Mouse (Mus musculus): ENCODE data around the gene Syt11. TPM values are rescaled to one million over a fixed set of nuclear protein-coding genes. Genes with fewer than 3 reads are reported as not detected.
"Not testable (repeated sequence)": the region's sequence is repeated elsewhere in the genome, so short reads cannot be mapped to it uniquely, and the experiment has no call there.

Gene Syt11
- polyA plus RNA-seq, 1 experiment from 2014 or later, result 8.1 TPM

DNA sequence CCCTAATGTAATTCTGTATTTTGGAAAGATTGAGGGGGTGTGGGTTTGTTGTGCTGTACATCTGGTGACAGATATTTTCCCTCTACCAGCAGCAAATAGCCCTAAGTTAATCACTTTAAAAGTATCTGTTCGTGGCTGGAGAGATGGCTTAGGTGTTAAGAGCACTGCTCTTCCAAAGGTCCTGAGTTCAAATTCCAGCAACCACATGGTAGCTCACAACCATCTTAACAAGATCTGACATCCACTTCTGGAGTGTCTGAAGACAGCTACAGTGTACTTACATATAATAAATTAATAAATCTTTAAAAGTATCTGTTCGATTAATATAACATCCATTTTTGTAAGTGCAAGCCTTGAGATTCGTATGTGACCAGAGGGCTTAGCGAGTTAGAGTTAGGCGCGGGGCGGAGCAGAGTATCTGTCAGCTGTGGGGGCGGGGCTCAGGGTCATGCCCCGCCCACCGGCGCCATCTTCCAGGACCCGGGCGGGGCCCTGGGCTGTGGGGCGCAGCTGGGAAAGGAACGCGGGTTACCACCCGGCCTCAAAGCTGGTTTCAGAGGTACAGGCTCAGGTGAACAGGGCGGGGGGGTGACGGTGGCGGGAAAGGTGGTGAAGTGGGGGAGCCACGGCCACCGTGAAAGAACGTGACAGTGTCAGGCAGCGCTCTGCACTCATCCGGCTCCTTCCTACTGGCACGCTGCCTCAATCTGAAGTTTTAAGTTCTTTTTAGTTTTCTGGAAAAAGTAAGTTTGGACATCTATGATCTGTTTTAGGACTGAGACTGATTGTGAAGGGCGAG lies 58.4 kb downstream of the Syt11 start, which contains the start of gene Rit1:
Gene Rit1 (plus strand): TSS at position 440 of the 799 bp plus-strand sequence.
- no peaks in the 10 kb centered on the region for H3K27me3 ChIP-seq (ENCODE audit: control insufficient read depth, insufficient read depth, low read length)
- H3K4me2 ChIP-seq (ENCODE audit: low read depth, low read length), result peak within 1 kb of the TSS; percentile 90
- ATAC-seq (replicated peaks; ENCODE audit: extremely low read depth, insufficient read depth, low FRiP score), result peak; percentile 85
- 2% methylated on average over 27 of the region's 27 CpGs for WGBS
- peak within 1 kb of the TSS; percentile 85 for H3K27ac ChIP-seq (ENCODE audit: low read length)
- peak within 1 kb of the TSS; percentile 85 for H3K9ac ChIP-seq (ENCODE audit: low read length)
- no peaks in the 10 kb centered on the region for H3K9me3 ChIP-seq (replicated peaks; ENCODE audit: control insufficient read depth, low read length)
- peaks cover 19% of the 10 kb centered on the region for H3K4me1 ChIP-seq (ENCODE audit: control insufficient read depth, insufficient read depth, low read length)
- H3K4me3 ChIP-seq (ENCODE audit: low read length), result peak within 1 kb of the TSS; percentile 77
- peaks cover 31% of the 10 kb centered on the region for H3K36me3 ChIP-seq (ENCODE audit: control insufficient read depth, insufficient read depth)

DNA sequence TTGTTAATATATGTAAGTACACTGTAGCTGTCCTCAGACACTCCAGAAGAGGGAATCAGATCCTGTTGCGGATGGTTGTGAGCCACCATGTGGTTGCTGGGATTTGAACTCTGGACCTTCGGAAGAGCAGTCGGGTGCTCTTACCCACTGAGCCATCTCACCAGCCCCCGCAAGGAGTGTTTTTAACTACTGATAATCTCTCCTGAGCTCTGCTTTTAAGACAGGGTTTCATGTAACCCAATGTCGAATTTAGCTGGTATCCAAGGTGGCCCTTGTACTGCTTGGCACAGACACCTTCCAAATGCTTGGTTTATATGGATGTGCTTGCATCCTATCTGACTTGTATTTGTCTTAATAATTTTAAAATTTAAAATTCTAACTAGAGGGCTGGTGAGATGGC lies 59.2 kb downstream of the Syt11 start:
- H3K27me3 ChIP-seq (ENCODE audit: control insufficient read depth, insufficient read depth, low read length); H3K9me3 ChIP-seq (replicated peaks; ENCODE audit: control insufficient read depth, low read length); H3K4me3 ChIP-seq (ENCODE audit: low read length); H3K9ac ChIP-seq (ENCODE audit: low read length); H3K4me2 ChIP-seq (ENCODE audit: low read depth, low read length); ATAC-seq (replicated peaks; ENCODE audit: extremely low read depth, insufficient read depth, low FRiP score); H3K27ac ChIP-seq (ENCODE audit: low read length): not testable (repeated sequence)
- H3K36me3 ChIP-seq (ENCODE audit: control insufficient read depth, insufficient read depth), result peaks cover 36% of the 10 kb centered on the region
- 90% methylated on average over 5 of the region's 5 CpGs for WGBS
- H3K4me1 ChIP-seq (ENCODE audit: control insufficient read depth, insufficient read depth, low read length), result peaks cover 19% of the 10 kb centered on the region

DNA sequence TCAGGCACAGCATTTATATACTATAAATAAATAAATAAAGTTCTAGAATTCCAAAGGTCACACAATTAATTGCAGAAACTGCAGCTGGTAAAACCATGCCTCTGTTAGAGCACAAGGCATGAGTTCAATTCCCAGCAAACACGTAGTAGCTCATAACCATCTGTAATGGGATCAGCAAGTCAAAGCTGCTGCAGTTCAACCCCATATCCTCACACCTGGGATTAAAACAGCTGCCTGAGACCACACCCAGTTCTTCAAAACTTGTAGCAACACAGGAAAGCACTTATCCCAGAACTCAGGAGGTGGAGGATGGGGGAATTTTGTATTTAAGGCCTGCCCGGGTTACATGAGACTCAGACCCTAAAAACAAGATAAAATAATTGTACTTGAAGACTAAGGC lies 60.2 kb downstream of the Syt11 start:
- Histone ChIP-seq H3K27me3 (ENCODE audit: control insufficient read depth, insufficient read depth, low read length) (no peaks in the 10 kb centered on the region), H3K4me2 (ENCODE audit: low read depth, low read length) (no peak overlapping the region), H3K36me3 (ENCODE audit: control insufficient read depth, insufficient read depth) (peaks cover 39% of the 10 kb centered on the region), H3K9ac (ENCODE audit: low read length) (no peak overlapping the region), H3K4me3 (ENCODE audit: low read length) (no peak overlapping the region), H3K9me3 (replicated peaks; ENCODE audit: control insufficient read depth, low read length) (no peaks in the 10 kb centered on the region), H3K4me1 (ENCODE audit: control insufficient read depth, insufficient read depth, low read length) (peaks cover 18% of the 10 kb centered on the region), H3K27ac (ENCODE audit: low read length) (no peak overlapping the region)
- 72% methylated on average over 2 of the region's 2 CpGs for WGBS
- ATAC-seq (replicated peaks; ENCODE audit: extremely low read depth, insufficient read depth, low FRiP score), result no peak

GRCm38 (mm10) chr3:88713709-88714108 lies 61.3 kb downstream of the Syt11 start:
- no peak overlapping the region for H3K27ac ChIP-seq (ENCODE audit: low read length)
- H3K27me3 ChIP-seq (ENCODE audit: control insufficient read depth, insufficient read depth, low read length), result no peaks in the 10 kb centered on the region
- peaks cover 10% of the 10 kb centered on the region for H3K4me1 ChIP-seq (ENCODE audit: control insufficient read depth, insufficient read depth, low read length)
- H3K9me3 ChIP-seq (replicated peaks; ENCODE audit: control insufficient read depth, low read length), result no peaks in the 10 kb centered on the region
- WGBS, result 86% methylated on average over 4 of the region's 4 CpGs
- no peak overlapping the region for H3K9ac ChIP-seq (ENCODE audit: low read length)
- H3K36me3 ChIP-seq (ENCODE audit: control insufficient read depth, insufficient read depth), result peaks cover 48% of the 10 kb centered on the region
- ATAC-seq (replicated peaks; ENCODE audit: extremely low read depth, insufficient read depth, low FRiP score), result no peak
- no peak overlapping the region for H3K4me3 ChIP-seq (ENCODE audit: low read length)
- H3K4me2 ChIP-seq (ENCODE audit: low read depth, low read length), result no peak overlapping the region

- Histone ChIP-seq H3K9me3 (replicated peaks; ENCODE audit: control insufficient read depth, low read length) (no peaks in the 10 kb centered on the region), H3K4me3 (ENCODE audit: low read length) (no peak overlapping the region), H3K4me2 (ENCODE audit: low read depth, low read length) (no peak overlapping the region), H3K36me3 (ENCODE audit: control insufficient read depth, insufficient read depth) (peaks cover 68% of the 10 kb centered on the region), H3K27me3 (ENCODE audit: control insufficient read depth, insufficient read depth, low read length) (no peaks in the 10 kb centered on the region), H3K27ac (ENCODE audit: low read length) (peak overlapping the region; percentile 50), H3K4me1 (ENCODE audit: control insufficient read depth, insufficient read depth, low read length) (peaks cover 6% of the 10 kb centered on the region), H3K9ac (ENCODE audit: low read length) (no peak overlapping the region)
- WGBS, result 27% methylated on average over 3 of the region's 3 CpGs
- ATAC-seq (replicated peaks; ENCODE audit: extremely low read depth, insufficient read depth, low FRiP score), result peak; percentile 77
Observed at GRCm38 (mm10) chr3:88701222-88701621, 73.7 kb downstream of the Syt11 start.

- Histone ChIP-seq H3K27me3 (ENCODE audit: control insufficient read depth, insufficient read depth, low read length) (no peaks in the 10 kb centered on the region), H3K4me2 (ENCODE audit: low read depth, low read length) (no peak overlapping the region), H3K36me3 (ENCODE audit: control insufficient read depth, insufficient read depth) (peaks cover 71% of the 10 kb centered on the region), H3K4me3 (ENCODE audit: low read length) (no peak overlapping the region), H3K4me1 (ENCODE audit: control insufficient read depth, insufficient read depth, low read length) (peaks cover 6% of the 10 kb centered on the region), H3K27ac (ENCODE audit: low read length) (no peak overlapping the region), H3K9ac (ENCODE audit: low read length) (no peak overlapping the region), H3K9me3 (replicated peaks; ENCODE audit: control insufficient read depth, low read length) (no peaks in the 10 kb centered on the region)
- WGBS, result 82% methylated on average over 3 of the region's 3 CpGs
- no peak for ATAC-seq (replicated peaks; ENCODE audit: extremely low read depth, insufficient read depth, low FRiP score)
Observed at GRCm38 (mm10) chr3:88700247-88700646, 74.7 kb downstream of the Syt11 start.

DNA sequence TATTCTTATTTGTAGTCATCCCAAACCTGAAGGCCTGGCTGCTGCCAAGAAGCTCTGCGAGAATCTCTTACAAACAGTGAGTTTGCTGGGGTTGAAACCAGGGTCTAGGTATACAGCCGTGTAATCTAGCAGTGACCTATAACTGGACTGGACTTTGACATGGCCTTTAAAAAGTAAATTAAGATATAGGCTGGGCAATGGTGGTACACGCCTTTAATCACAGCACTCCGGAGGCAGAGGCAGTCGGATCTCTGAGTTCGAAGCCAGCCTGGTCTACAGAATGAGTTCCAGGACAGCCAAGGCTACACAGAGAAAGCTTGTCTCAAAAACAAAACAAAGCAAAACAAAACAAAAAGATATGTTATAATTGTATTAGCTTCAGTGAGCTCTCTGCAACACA lies 76.1 kb downstream of the Syt11 start:
- no peaks in the 10 kb centered on the region for H3K27me3 ChIP-seq (ENCODE audit: control insufficient read depth, insufficient read depth, low read length)
- H3K4me2 ChIP-seq (ENCODE audit: low read depth, low read length), result no peak overlapping the region
- no peak overlapping the region for H3K27ac ChIP-seq (ENCODE audit: low read length)
- H3K36me3 ChIP-seq (ENCODE audit: control insufficient read depth, insufficient read depth), result peaks cover 71% of the 10 kb centered on the region
- 94% methylated on average over 6 of the region's 6 CpGs for WGBS
- no peaks in the 10 kb centered on the region for H3K9me3 ChIP-seq (replicated peaks; ENCODE audit: control insufficient read depth, low read length)
- H3K4me1 ChIP-seq (ENCODE audit: control insufficient read depth, insufficient read depth, low read length), result peaks cover 6% of the 10 kb centered on the region
- no peak overlapping the region for H3K9ac ChIP-seq (ENCODE audit: low read length)
- H3K4me3 ChIP-seq (ENCODE audit: low read length), result no peak overlapping the region
- no peak for ATAC-seq (replicated peaks; ENCODE audit: extremely low read depth, insufficient read depth, low FRiP score)

- Histone ChIP-seq H3K9me3 (replicated peaks; ENCODE audit: control insufficient read depth, low read length) (no peaks in the 10 kb centered on the region), H3K4me2 (ENCODE audit: low read depth, low read length) (no peak overlapping the region), H3K4me3 (ENCODE audit: low read length) (no peak overlapping the region), H3K36me3 (ENCODE audit: control insufficient read depth, insufficient read depth) (peaks cover 74% of the 10 kb centered on the region), H3K27me3 (ENCODE audit: control insufficient read depth, insufficient read depth, low read length) (no peaks in the 10 kb centered on the region), H3K4me1 (ENCODE audit: control insufficient read depth, insufficient read depth, low read length) (peaks cover 6% of the 10 kb centered on the region), H3K27ac (ENCODE audit: low read length) (no peak overlapping the region), H3K9ac (ENCODE audit: low read length) (no peak overlapping the region)
- no peak for ATAC-seq (replicated peaks; ENCODE audit: extremely low read depth, insufficient read depth, low FRiP score)
- WGBS, result 90% methylated on average over 1 of the region's 1 CpGs
Observed at GRCm38 (mm10) chr3:88698051-88698450, 76.9 kb downstream of the Syt11 start.

DNA sequence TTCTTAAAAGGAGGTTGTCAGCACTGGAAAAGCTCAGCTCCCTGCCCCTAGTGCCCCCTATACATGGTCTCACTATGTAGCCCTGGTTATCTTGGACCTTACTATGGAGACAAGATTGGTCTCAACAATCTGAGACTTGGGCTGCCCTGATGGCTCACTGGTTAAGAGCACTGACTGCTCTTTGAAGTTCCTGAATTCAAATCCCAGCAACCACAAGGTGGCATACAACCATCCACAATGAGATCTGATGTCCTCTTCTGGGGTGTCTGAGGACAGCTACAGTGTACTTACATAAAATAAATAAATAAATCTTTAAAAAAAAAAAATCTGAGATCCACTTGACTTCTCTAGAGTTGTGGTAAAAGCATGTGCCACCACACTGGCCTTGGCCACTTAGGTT lies 79.4 kb downstream of the Syt11 start:
- Histone ChIP-seq H3K4me1 (ENCODE audit: control insufficient read depth, insufficient read depth, low read length) (no peaks in the 10 kb centered on the region), H3K9ac (ENCODE audit: low read length) (no peak overlapping the region), H3K27ac (ENCODE audit: low read length) (no peak overlapping the region), H3K9me3 (replicated peaks; ENCODE audit: control insufficient read depth, low read length) (no peaks in the 10 kb centered on the region), H3K36me3 (ENCODE audit: control insufficient read depth, insufficient read depth) (peaks cover 78% of the 10 kb centered on the region), H3K27me3 (ENCODE audit: control insufficient read depth, insufficient read depth, low read length) (no peaks in the 10 kb centered on the region), H3K4me2 (ENCODE audit: low read depth, low read length) (no peak overlapping the region), H3K4me3 (ENCODE audit: low read length) (no peak overlapping the region)
- no peak for ATAC-seq (replicated peaks; ENCODE audit: extremely low read depth, insufficient read depth, low FRiP score)

Data from heart, embryonic 16.5 days (tissue).